Mouse (Mus musculus): Measurements from ENCODE around the gene Mrvi1.

- no peak for TF ChIP-seq POLR2A (IDR thresholded peaks at IDR 0.05; ENCODE audit: insufficient read depth, low read depth, low read length)
- TF ChIP-seq CTCF (IDR thresholded peaks at IDR 0.05; ENCODE audit: insufficient read depth, low read depth, low read length), result no peak
These were observed 88.2 kb downstream of the Mrvi1 start for GRCm38 (mm10) chr7:110893943-110894610.

Measured in olfactory bulb, adult 2 months (tissue).